Mouse (Mus musculus): Measurements from ENCODE around the gene Pwwp2b. TPM values are rescaled to one million over a fixed set of nuclear protein-coding genes. Genes with fewer than 3 reads are reported as not detected.

Pwwp2b gene
- polyA plus RNA-seq, 1 experiment from 2014 or later: 5.2 TPM

- Histone ChIP-seq H3K36me3 (peaks cover 28% of the 10 kb centered on the region), H3K27me3 (ENCODE audit: insufficient read depth, poor library complexity, severe bottlenecking) (peaks cover 53% of the 10 kb centered on the region), H3K4me1 (replicated peaks) (peaks cover 48% of the 10 kb centered on the region), H3K9me3 (no peaks in the 10 kb centered on the region), H3K27ac (no peak overlapping the region), H3K4me3 (no peak overlapping the region)
- no peak for DNase-seq (ENCODE audit: low spot score)
- 91% methylated on average over 7 of the region's 7 CpGs for WGBS
Observed at GRCm38 (mm10) chr7:139252566-139252965, 4.3 kb downstream of the Pwwp2b start.

- peaks cover 47% of the 10 kb centered on the region for H3K4me1 ChIP-seq (replicated peaks)
- no peak overlapping the region for H3K4me3 ChIP-seq
- H3K27ac ChIP-seq: peak overlapping the region; percentile 0; the same call in 1 of the 2 replicates
- H3K9me3 ChIP-seq: no peaks in the 10 kb centered on the region
- 70% methylated on average over 9 of the region's 9 CpGs for WGBS
- DNase-seq (ENCODE audit: low spot score): no peak
- H3K36me3 ChIP-seq: peaks cover 28% of the 10 kb centered on the region
- peaks cover 49% of the 10 kb centered on the region for H3K27me3 ChIP-seq (ENCODE audit: insufficient read depth, poor library complexity, severe bottlenecking)
Observed at GRCm38 (mm10) chr7:139252986-139253385, 4.7 kb downstream of the Pwwp2b start.

GRCm38 (mm10) chr7:139253462-139253861 lies 5.2 kb downstream of the Pwwp2b start:
- H3K4me3 ChIP-seq: no peak overlapping the region
- H3K27me3 ChIP-seq (ENCODE audit: insufficient read depth, poor library complexity, severe bottlenecking): peaks cover 45% of the 10 kb centered on the region
- peaks cover 28% of the 10 kb centered on the region for H3K36me3 ChIP-seq
- peaks cover 48% of the 10 kb centered on the region for H3K4me1 ChIP-seq (replicated peaks)
- no peak overlapping the region for H3K27ac ChIP-seq
- no peaks in the 10 kb centered on the region for H3K9me3 ChIP-seq
- WGBS: 83% methylated on average over 3 of the region's 3 CpGs
- DNase-seq (ENCODE audit: low spot score): no peak

GRCm38 (mm10) chr7:139254626-139255025 lies 6.3 kb downstream of the Pwwp2b start:
- H3K4me1 ChIP-seq (replicated peaks): peaks cover 44% of the 10 kb centered on the region
- no peak for DNase-seq (ENCODE audit: low spot score)
- H3K9me3 ChIP-seq: no peaks in the 10 kb centered on the region
- no peak overlapping the region for H3K27ac ChIP-seq
- H3K36me3 ChIP-seq: peaks cover 28% of the 10 kb centered on the region
- WGBS: 82% methylated on average over 5 of the region's 5 CpGs
- peaks cover 33% of the 10 kb centered on the region for H3K27me3 ChIP-seq (ENCODE audit: insufficient read depth, poor library complexity, severe bottlenecking)
- H3K4me3 ChIP-seq: no peak overlapping the region

- 72% methylated on average over 10 of the region's 10 CpGs for WGBS
- Histone ChIP-seq H3K4me1 (replicated peaks) (peaks cover 29% of the 10 kb centered on the region), H3K4me3 (no peak overlapping the region), H3K27ac (peak overlapping the region; percentile 29; the same call in 1 of the 2 replicates), H3K9me3 (no peaks in the 10 kb centered on the region), H3K27me3 (ENCODE audit: insufficient read depth, poor library complexity, severe bottlenecking) (0 out of 2 replicates have a peak, but pooled peaks cover 6% of the 10 kb centered on the region), H3K36me3 (peaks cover 28% of the 10 kb centered on the region)
- DNase-seq (ENCODE audit: low spot score): no peak
Observed at GRCm38 (mm10) chr7:139257752-139258542, 9.7 kb downstream of the Pwwp2b start.

- H3K27me3 ChIP-seq (ENCODE audit: insufficient read depth, poor library complexity, severe bottlenecking): no peaks in the 10 kb centered on the region
- peaks cover 19% of the 10 kb centered on the region for H3K4me1 ChIP-seq (replicated peaks)
- 48% methylated on average over 4 of the region's 4 CpGs for WGBS
- H3K9me3 ChIP-seq: no peaks in the 10 kb centered on the region
- H3K4me3 ChIP-seq: no peak overlapping the region
- no peaks in the 10 kb centered on the region for H3K36me3 ChIP-seq
- DNase-seq (ENCODE audit: low spot score): no peak
- no peak overlapping the region for H3K27ac ChIP-seq
Observed at GRCm38 (mm10) chr7:139264337-139264736, 16.1 kb downstream of the Pwwp2b start.

GRCm38 (mm10) chr7:139265634-139266033 lies 17.4 kb downstream of the Pwwp2b start:
- Histone ChIP-seq H3K27ac (no peak overlapping the region), H3K9me3 (no peaks in the 10 kb centered on the region), H3K4me1 (replicated peaks) (peaks cover 19% of the 10 kb centered on the region), H3K36me3 (no peaks in the 10 kb centered on the region), H3K4me3 (no peak overlapping the region), H3K27me3 (ENCODE audit: insufficient read depth, poor library complexity, severe bottlenecking) (no peaks in the 10 kb centered on the region)
- no peak for DNase-seq (ENCODE audit: low spot score)
- WGBS: 81% methylated on average over 6 of the region's 6 CpGs

- 82% methylated on average over 6 of the region's 6 CpGs for WGBS
- Histone ChIP-seq H3K27me3 (ENCODE audit: insufficient read depth, poor library complexity, severe bottlenecking) (no peaks in the 10 kb centered on the region), H3K4me3 (no peak overlapping the region), H3K9me3 (no peaks in the 10 kb centered on the region), H3K36me3 (no peaks in the 10 kb centered on the region), H3K4me1 (replicated peaks) (peaks cover 19% of the 10 kb centered on the region), H3K27ac (peak overlapping the region; percentile 29)
- no peak for DNase-seq (ENCODE audit: low spot score)
Observed at GRCm38 (mm10) chr7:139266431-139266830, 18.1 kb downstream of the Pwwp2b start.

- H3K4me1 ChIP-seq (replicated peaks): peaks cover 17% of the 10 kb centered on the region
- DNase-seq (ENCODE audit: low spot score): no peak
- H3K9me3 ChIP-seq: no peaks in the 10 kb centered on the region
- no peaks in the 10 kb centered on the region for H3K36me3 ChIP-seq
- no peak overlapping the region for H3K4me3 ChIP-seq
- H3K27me3 ChIP-seq (ENCODE audit: insufficient read depth, poor library complexity, severe bottlenecking): no peaks in the 10 kb centered on the region
- 69% methylated on average over 8 of the region's 8 CpGs for WGBS
- no peak overlapping the region for H3K27ac ChIP-seq
Observed at GRCm38 (mm10) chr7:139266886-139267870, 18.9 kb downstream of the Pwwp2b start.

GRCm38 (mm10) chr7:139270738-139271137 lies 22.5 kb downstream of the Pwwp2b start:
- 76% methylated on average over 1 of the region's 1 CpGs for WGBS

GRCm38 (mm10) chr7:139271871-139272270 lies 23.6 kb downstream of the Pwwp2b start:
- H3K36me3 ChIP-seq: no peaks in the 10 kb centered on the region
- DNase-seq (ENCODE audit: low spot score): no peak
- H3K9me3 ChIP-seq: no peaks in the 10 kb centered on the region
- 0 out of 2 replicates have a peak overlapping the region, but pooled peaks have one; percentile 20 for H3K27ac ChIP-seq
- 84% methylated on average over 5 of the region's 5 CpGs for WGBS
- no peak overlapping the region for H3K4me3 ChIP-seq
- no peaks in the 10 kb centered on the region for H3K27me3 ChIP-seq (ENCODE audit: insufficient read depth, poor library complexity, severe bottlenecking)
- H3K4me1 ChIP-seq (replicated peaks): peaks cover 17% of the 10 kb centered on the region; the same call in 1 of the 2 replicates

More at GRCm38 (mm10) chr7:139270738-139271137, 22.5 kb downstream of the Pwwp2b start:
- Histone ChIP-seq H3K27me3 (ENCODE audit: insufficient read depth, poor library complexity, severe bottlenecking) (no peaks in the 10 kb centered on the region), H3K36me3 (no peaks in the 10 kb centered on the region), H3K4me1 (replicated peaks) (peaks cover 24% of the 10 kb centered on the region; the same call in 1 of the 2 replicates), H3K9me3 (no peaks in the 10 kb centered on the region), H3K27ac (no peak overlapping the region), H3K4me3 (no peak overlapping the region)
- DNase-seq (ENCODE audit: low spot score): no peak

- no peaks in the 10 kb centered on the region for H3K9me3 ChIP-seq
- peak overlapping the region; percentile 25 for H3K27ac ChIP-seq
- no peaks in the 10 kb centered on the region for H3K36me3 ChIP-seq
- peaks cover 13% of the 10 kb centered on the region; the same call in 1 of the 2 replicates for H3K4me1 ChIP-seq (replicated peaks)
- H3K4me3 ChIP-seq: no peak overlapping the region
- 49% methylated on average over 1 of the region's 1 CpGs for WGBS
- no peaks in the 10 kb centered on the region for H3K27me3 ChIP-seq (ENCODE audit: insufficient read depth, poor library complexity, severe bottlenecking)
- no peak for DNase-seq (ENCODE audit: low spot score)
Observed at GRCm38 (mm10) chr7:139272639-139273396, 24.5 kb downstream of the Pwwp2b start.

Data from hindbrain, embryonic 10.5 days (tissue).